Mouse (Mus musculus) layer of hippocampus, adult 9-11 months (tissue): ENCODE measurements around the gene H2al1d.
"Not testable (repeated sequence)": the region's sequence is repeated elsewhere in the genome, so short reads cannot be mapped to it uniquely, and the experiment has no call there.

Experiments used
- DNase-seq: peaks from one replicate; pipeline ENCODE4 v3.0.0; 2022

The H2al1d gene

DNA sequence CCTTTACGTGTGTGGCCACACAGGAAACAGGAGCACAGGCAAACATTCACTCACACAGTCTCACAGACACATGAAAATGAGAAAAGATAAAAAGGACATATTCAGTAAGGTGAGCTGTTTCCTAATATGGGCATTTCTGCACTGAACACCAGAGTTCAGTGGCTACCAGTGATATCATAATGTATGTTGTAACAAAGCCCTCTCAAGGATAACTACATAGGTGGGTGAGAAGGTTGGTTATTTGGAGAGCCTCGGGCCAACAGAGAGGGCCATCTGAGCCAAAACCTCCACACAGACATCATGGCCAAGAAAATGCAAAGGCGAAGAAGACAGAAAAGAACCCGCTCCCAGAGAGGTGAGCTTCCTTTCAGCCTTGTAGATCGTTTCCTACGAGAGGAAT, at the start of gene H2al1d:
Gene H2al1d (plus strand): TSS at position 301 of the 400 bp plus-strand sequence.
- not testable (repeated sequence) for DNase-seq

GRCm38 (mm10) chrX:11264918-11265317, 43.7 kb upstream of the H2al1d start:
- DNase-seq, result no peak

GRCm38 (mm10) chrX:11267791-11268190, 40.8 kb upstream of the H2al1d start:
- no peak for DNase-seq

DNA sequence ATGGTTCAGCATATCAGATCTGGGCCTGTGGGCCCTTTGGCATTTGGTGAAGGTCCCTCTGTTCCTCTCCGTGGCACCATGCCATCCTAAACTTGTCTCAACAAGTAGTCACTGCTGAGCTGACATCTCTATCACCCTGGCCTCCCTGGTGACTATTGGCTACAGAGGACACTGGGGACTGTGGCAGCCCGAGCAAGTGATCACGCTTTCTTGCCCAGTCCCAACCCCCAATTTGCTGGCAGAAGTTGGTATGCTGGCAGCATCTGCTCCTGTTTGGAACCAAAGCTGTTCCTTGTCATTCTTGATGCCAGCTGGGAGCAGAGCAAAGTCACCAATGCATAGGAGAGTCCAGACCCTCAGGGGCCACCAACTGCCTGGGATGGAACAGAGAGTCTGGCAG, 39.5 kb upstream of the H2al1d start:
- DNase-seq, result peak; percentile 14

DNA sequence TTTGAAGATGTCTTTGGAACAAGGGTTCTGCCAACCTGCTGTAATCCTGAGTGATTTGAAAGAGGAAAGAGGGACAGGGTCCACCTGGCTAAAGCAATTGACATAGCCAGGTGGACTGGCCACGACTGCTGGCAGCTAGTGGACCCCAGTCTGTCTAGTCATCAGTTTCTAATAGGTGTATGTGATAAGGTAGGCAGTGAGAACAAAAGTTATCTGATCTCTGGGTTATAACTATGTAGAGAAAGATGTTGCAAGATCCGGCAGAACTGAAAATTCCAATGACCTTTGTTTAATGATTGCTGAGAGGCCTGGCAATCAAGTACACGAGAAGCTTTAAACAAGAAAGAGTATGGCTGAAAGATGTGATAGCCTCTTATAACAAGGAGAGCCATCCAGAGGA, 35.4 kb upstream of the H2al1d start:
- DNase-seq, result no peak

DNA sequence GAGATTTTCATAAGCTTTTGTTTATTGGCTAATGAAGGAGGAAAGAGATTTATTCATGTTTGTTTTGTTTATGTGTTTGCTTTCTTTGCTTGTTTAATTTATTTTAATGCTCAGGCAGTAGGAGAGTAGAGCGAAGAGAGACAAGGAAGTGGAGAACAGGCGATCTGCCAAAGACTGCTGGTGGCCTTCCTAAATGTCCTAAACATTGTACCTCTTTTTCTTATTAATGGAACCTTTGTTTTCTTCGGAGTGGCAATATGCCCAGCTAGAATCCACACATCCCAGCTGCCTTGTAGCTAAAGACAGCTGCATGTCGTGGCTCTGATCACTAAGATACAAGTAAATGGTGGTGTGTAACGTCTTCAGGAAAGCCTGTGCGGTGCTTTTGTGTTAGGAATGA, 31.5 kb upstream of the H2al1d start:
- no peak for DNase-seq

- no peak for DNase-seq
These were observed 27.9 kb upstream of the H2al1d start for GRCm38 (mm10) chrX:11280741-11281140.

DNA sequence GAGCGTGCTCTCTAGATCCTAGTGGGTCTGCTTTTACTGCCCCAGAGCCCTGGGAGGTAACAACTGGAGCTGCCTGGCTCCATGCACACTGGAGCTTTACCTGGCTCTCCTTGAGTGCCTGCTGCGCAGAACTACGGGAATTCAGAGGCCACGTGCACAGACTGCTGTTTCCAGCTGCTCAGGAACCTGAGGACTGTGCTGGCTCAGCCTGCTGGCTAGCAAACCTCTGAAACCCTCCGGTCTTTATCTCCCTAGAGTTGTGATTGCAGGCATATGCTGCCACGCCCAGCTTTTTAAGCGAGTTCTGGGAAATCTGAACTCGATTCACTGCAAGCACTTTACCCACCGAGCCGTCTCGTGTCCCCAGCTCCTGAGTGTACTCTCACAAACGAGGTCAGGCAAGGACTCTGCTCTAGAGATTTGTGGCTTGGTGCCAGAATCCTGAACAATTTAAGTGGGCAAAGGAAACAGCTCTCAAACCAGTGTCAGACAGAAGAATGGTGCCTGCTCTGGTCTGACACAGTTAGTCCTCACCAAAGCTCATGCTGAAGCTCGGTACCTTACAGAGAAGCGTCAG, 20.2 kb upstream of the H2al1d start:
- no peak for DNase-seq

DNA sequence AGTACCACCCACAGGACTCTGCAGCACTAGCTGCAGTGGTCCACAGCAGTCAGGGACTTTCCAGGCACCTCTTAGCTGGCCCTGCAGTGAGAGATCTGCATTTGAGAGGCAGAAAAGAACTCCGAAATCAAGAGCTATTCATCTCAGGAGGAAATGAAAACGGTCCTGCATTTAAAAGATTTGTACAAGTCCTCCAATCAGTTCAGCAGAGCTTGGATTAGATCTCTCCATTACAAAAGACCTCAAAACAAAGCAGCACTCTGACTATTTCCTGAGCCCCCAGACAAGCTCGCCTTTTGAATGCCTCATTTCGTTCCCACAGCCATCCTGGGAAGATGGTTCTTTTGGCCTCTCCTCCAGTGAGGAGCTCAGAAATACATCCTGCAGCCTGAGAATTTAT, 19.4 kb upstream of the H2al1d start:
- no peak for DNase-seq

- DNase-seq, result not testable (repeated sequence)
These were observed 9.7 kb upstream of the H2al1d start, which contains the start of gene H2al1a for GRCm38 (mm10) chrX:11298957-11299356. H2al1a (plus strand) TSS chrX:11299257.

DNA sequence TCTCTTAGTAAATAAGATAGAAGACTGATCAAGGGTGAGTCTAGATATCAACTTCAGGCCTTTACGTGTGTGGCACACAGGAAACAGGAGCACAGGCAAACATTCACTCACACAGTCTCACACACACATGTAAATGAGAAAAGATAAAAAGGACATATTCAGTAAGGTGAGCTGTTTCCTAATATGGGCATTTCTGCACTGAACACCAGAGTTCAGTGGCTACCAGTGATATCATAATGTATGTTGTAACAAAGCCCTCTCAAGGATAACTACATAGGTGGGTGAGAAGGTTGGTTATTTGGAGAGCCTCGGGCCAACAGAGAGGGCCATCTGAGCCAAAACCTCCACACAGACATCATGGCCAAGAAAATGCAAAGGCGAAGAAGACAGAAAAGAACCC, 6.5 kb upstream of the H2al1d start, which contains the start of gene H2al1b:
Gene H2al1b (plus strand): TSS at position 301 of the 400 bp plus-strand sequence.
- not testable (repeated sequence) for DNase-seq

GRCm38 (mm10) chrX:11305355-11305754, 3.3 kb upstream of the H2al1d start, which contains the start of gene H2al1c:
H2al1c (plus strand) TSS chrX:11305655.
- not testable (repeated sequence) for DNase-seq

GRCm38 (mm10) chrX:11311634-11312033, 3.0 kb downstream of the H2al1d start, which contains the start of gene H2al1e:
H2al1e (plus strand) TSS chrX:11311934.
- DNase-seq, result not testable (repeated sequence)

DNA sequence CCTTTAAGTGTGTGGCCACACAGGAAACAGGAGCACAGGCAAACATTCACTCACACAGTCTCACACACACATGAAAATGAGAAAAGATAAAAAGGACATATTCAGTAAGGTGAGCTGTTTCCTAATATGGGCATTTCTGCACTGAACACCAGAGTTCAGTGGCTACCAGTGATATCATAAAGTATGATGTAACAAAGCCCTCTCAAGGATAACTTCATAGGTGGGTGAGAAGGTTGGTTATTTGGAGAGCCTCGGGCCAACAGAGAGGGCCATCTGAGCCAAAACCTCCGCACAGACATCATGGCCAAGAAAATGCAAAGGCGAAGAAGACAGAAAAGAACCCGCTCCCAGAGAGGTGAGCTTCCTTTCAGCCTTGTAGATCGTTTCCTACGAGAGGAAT, 6.2 kb downstream of the H2al1d start, which contains the start of gene H2al1f:
Gene H2al1f (plus strand): TSS at position 301 of the 400 bp plus-strand sequence.
- not testable (repeated sequence) for DNase-seq

- DNase-seq, result not testable (repeated sequence)
These were observed 9.3 kb downstream of the H2al1d start, which contains the start of gene H2al1g for GRCm38 (mm10) chrX:11317956-11318355. H2al1g (plus strand) TSS chrX:11318256.

GRCm38 (mm10) chrX:11321192-11321591, 12.6 kb downstream of the H2al1d start, which contains the start of gene H2al1h:
H2al1h (plus strand) TSS chrX:11321492.
- DNase-seq, result not testable (repeated sequence)

DNA sequence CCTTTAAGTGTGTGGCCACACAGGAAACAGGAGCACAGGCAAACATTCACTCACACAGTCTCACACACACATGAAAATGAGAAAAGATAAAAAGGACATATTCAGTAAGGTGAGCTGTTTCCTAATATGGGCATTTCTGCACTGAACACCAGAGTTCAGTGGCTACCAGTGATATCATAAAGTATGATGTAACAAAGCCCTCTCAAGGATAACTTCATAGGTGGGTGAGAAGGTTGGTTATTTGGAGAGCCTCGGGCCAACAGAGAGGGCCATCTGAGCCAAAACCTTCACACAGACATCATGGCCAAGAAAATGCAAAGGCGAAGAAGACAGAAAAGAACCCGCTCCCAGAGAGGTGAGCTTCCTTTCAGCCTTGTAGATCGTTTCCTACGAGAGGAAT, 15.7 kb downstream of the H2al1d start, which contains the start of gene H2al1i:
Gene H2al1i (plus strand): TSS at position 301 of the 400 bp plus-strand sequence.
- not testable (repeated sequence) for DNase-seq

- not testable (repeated sequence) for DNase-seq
These were observed 18.9 kb downstream of the H2al1d start, which contains the start of gene H2al1j for GRCm38 (mm10) chrX:11327522-11327921. H2al1j (plus strand) TSS chrX:11327822.

- DNase-seq, result no peak
These were observed 37.1 kb downstream of the H2al1d start for GRCm38 (mm10) chrX:11345762-11346161.

DNA sequence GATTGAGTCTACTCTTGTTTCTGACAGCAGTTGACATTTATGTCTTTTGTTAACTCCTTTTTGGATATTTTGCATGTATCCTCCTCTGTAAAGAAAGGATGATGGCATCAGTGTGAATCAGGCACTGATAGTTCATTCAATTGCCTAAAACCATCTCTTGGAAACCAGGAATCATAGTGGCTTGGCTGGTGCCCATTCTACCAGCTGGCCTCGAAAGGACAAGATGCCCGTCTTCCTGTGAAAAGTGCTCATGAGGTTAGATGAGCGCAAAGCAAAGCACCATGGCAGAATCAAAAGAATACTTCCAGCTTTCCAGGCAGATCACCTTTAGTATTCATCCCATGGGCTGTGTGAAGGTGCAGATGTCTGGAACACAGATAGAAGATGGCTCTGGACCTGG, 38.1 kb downstream of the H2al1d start:
- DNase-seq, result no peak
